Mouse (Mus musculus) myocyte (in vitro differentiated cells): ENCODE measurements around the gene Msantd1.

ENCODE experiments used
- MAX ChIP-seq: IDR thresholded peaks from one replicate; pipeline ENCODE4 v1.6.1; 2011; ENCODE audit warnings: low read depth, mild to moderate bottlenecking, control low read depth
- POLR2A ChIP-seq: IDR thresholded peaks from one replicate; pipeline ENCODE4 v1.6.1; 2011; ENCODE audit warnings: low read depth, mild to moderate bottlenecking, control low read depth, moderate library complexity; ENCODE audit not compliant: insufficient read length
- TCF12 ChIP-seq: IDR thresholded peaks from one replicate; pipeline ENCODE4 v1.6.1; 2011; ENCODE audit warnings: mild to moderate bottlenecking, control low read depth; ENCODE audit not compliant: poor library complexity, insufficient read depth, severe bottlenecking

GRCm38 (mm10) chr5:34910504-34910815 is 2.6 kb downstream of the Msantd1 start:
- TF ChIP-seq POLR2A, result no peak
- no peak for TF ChIP-seq TCF12
- no peak for TF ChIP-seq MAX
